Comparison of ENCODE assay signal across 9 mouse cellular contexts in genomic region chr11:29718541-29718940, GRCm38 (mm10). TPM values are rescaled to one million over a fixed set of nuclear protein-coding genes. Genes with fewer than 3 reads are reported as not detected.
DNase-seq lines count a peak whose midpoint lies in the region.
"Had no signal": no experiment of that assay in that cellular context is flagged by ENCODE, and none has a peak within 500 bp of the region (broad histone marks: within the 10 kb centered on the region; RNA-seq: fewer than 3 reads in every experiment).

No protein-coding gene starts in this region.

- intact Hi-C loops in gastrocnemius, postnatal 36 days (cut with DNase I) = no loop called here

- DNase-seq in gastrocnemius, adult 18-20 months (ENCODE audit: low spot score) = peak; percentile 48
- DNase-seq in gastrocnemius, postnatal 36 days = no peak
- DNase-seq in urinary bladder, postnatal 14 days (ENCODE audit: low spot score) = peak; percentile 22
- DNase-seq in urinary bladder, postnatal 10 days (ENCODE audit: low spot score) = no peak
- peak; percentile 30 for DNase-seq in kidney, postnatal 14 days
- DNase-seq in retina, postnatal 1 day = peak; percentile 16
- no peak for DNase-seq in T-cell, adult 2 months (ENCODE audit: low spot score)
- no peak for DNase-seq in ovary, adult 18-20 months (ENCODE audit: low spot score)
- DNase-seq: lung, embryonic 14.5 days had no signal

RNA-seq across cellular contexts. Expression of gene Rtn4, which starts 25.8 kb away (rescaled TPM):
- 100 to 1,000 TPM; 646 to 802 TPM for total RNA-seq in gastrocnemius, adult 18-20 months (2021)
- 100 to 1,000 TPM; 660 to 716 TPM for total RNA-seq in gastrocnemius, postnatal 36 days (2021)

Comparison
In these comparisons a context has a peak if more than half of its experiments do, and no peak if none do; other contexts are left out.
1. DNase-seq: peak in gastrocnemius, adult 18-20 months (single experiment), urinary bladder, postnatal 14 days (single experiment), kidney, postnatal 14 days (single experiment) and retina, postnatal 1 day (single experiment); none in gastrocnemius, postnatal 36 days (0 of 2), urinary bladder, postnatal 10 days (single experiment), T-cell, adult 2 months (single experiment) and ovary, adult 18-20 months (single experiment).